Mouse (Mus musculus) MEL (cell line): ENCODE data around the gene Slc12a1. TPM values are rescaled to one million over a fixed set of nuclear protein-coding genes. Genes with fewer than 3 reads are reported as not detected.

ENCODE experiments used
- DNase-seq: peaks from one replicate; pipeline ENCODE4 v3.0.0; 2011; ENCODE audit warnings: low read depth, low spot score
- H3K27ac ChIP-seq: 2 replicates; pipeline ENCODE4 v1.5.1; 2012; ENCODE audit warnings: low read depth, mild to moderate bottlenecking, control low read depth, low read length, moderate library complexity; ENCODE audit not compliant: control insufficient read depth
- H3K27me3 ChIP-seq, 2 experiments: fragments of 150-350 bp in 1 of 2; sonication (generic) in 1 of 2; 2 replicates each; pipeline ENCODE4 v1.6.1; 2012; ENCODE audit warnings: low read length in 2 of 2, mild to moderate bottlenecking in 2 of 2, improper control_type of control experiment in 1 of 2, moderate library complexity in 1 of 2; ENCODE audit not compliant: insufficient read depth in 2 of 2, control insufficient read depth in 1 of 2
- H3K36me3 ChIP-seq, 2 experiments: 2 replicates each; pipeline ENCODE4 v1.6.1; 2012 to 2014; ENCODE audit warnings: low read length in 2 of 2, improper control_type of control experiment in 1 of 2, inconsistent platforms in 1 of 2, mild to moderate bottlenecking in 1 of 2; ENCODE audit not compliant: insufficient read depth in 2 of 2, control insufficient read depth in 1 of 2
- H3K4me1 ChIP-seq, 2 experiments: fragments of 150-350 bp in 1 of 2; sonication (generic) in 1 of 2; 2 replicates each; pipeline ENCODE4 v1.6.1; 2012; ENCODE audit warnings: low read length in 2 of 2, improper control_type of control experiment in 1 of 2, mild to moderate bottlenecking in 1 of 2; ENCODE audit not compliant: insufficient read depth in 2 of 2, control insufficient read depth in 1 of 2
- H3K4me3 ChIP-seq, 2 experiments: fragments of 150-350 bp in 1 of 2; sonication (generic) in 1 of 2; 2 replicates each; pipeline ENCODE4 v1.5.1; 2012; ENCODE audit warnings: low read depth in 2 of 2, low read length in 2 of 2, mild to moderate bottlenecking in 2 of 2, moderate library complexity in 2 of 2, control low read depth in 1 of 2, improper control_type of control experiment in 1 of 2; ENCODE audit not compliant: control insufficient read depth in 1 of 2, insufficient read depth in 1 of 2
- H3K79me2 ChIP-seq: 2 replicates; pipeline ENCODE4 v1.6.1; 2012; ENCODE audit warnings: mild to moderate bottlenecking, low read length, moderate library complexity; ENCODE audit not compliant: control insufficient read depth, poor library complexity, insufficient read depth
- H3K9ac ChIP-seq: 2 replicates; pipeline ENCODE4 v1.6.1; 2012; ENCODE audit warnings: low read depth, mild to moderate bottlenecking, control low read depth, low read length, moderate library complexity; ENCODE audit not compliant: control insufficient read depth, poor library complexity, severe bottlenecking
- H3K9me3 ChIP-seq: fragments of 150-350 bp; sonication (generic); replicated peaks from 2 replicates; pipeline ENCODE4 v1.6.1; 2012; ENCODE audit warnings: mild to moderate bottlenecking, low read length, improper control_type of control experiment, moderate library complexity; ENCODE audit not compliant: insufficient read depth
- CHD1 ChIP-seq: IDR thresholded peaks from 2 replicates; pipeline ENCODE4 v1.6.1; 2012; ENCODE audit warnings: low read depth, mild to moderate bottlenecking, inconsistent platforms, low read length, improper control_type of control experiment
- CHD2 ChIP-seq: IDR thresholded peaks from 2 replicates; pipeline ENCODE4 v1.6.1; 2011; ENCODE audit warnings: low read length, improper control_type of control experiment
- CTCF ChIP-seq, 3 experiments: IDR thresholded peaks in 2 of 3; conservative IDR thresholded peaks in 1 of 3; 2 replicates each; pipeline ENCODE4 v1.5.1; 2011 to 2012; ENCODE audit warnings: low read length in 3 of 3, low read depth in 2 of 3, mild to moderate bottlenecking in 2 of 3, improper control_type of control experiment in 1 of 3, inconsistent platforms in 1 of 3, mixed read lengths in 1 of 3, moderate library complexity in 1 of 3; ENCODE audit not compliant: control insufficient read depth in 1 of 3, insufficient read depth in 1 of 3, poor library complexity in 1 of 3, severe bottlenecking in 1 of 3
- E2F4 ChIP-seq: IDR thresholded peaks from 2 replicates; pipeline ENCODE4 v1.6.1; 2011; ENCODE audit warnings: low read depth, low read length, improper control_type of control experiment, borderline replicate concordance
- ELF1 ChIP-seq: IDR thresholded peaks from 2 replicates; pipeline ENCODE4 v1.6.1; 2014; ENCODE audit warnings: low read depth, mild to moderate bottlenecking, inconsistent platforms, low read length, improper control_type of control experiment, moderate library complexity
- EP300 ChIP-seq, 2 experiments: IDR thresholded peaks; 2 replicates each; pipeline ENCODE4 v1.6.1; 2011; ENCODE audit warnings: improper control_type of control experiment in 2 of 2, low read length in 2 of 2, low read depth in 1 of 2, mild to moderate bottlenecking in 1 of 2
- ETS1 ChIP-seq: IDR thresholded peaks from 2 replicates; pipeline ENCODE4 v1.6.1; 2012; ENCODE audit warnings: low read depth, mild to moderate bottlenecking, inconsistent platforms, low read length, improper control_type of control experiment, moderate library complexity
- HCFC1 ChIP-seq: IDR thresholded peaks from 2 replicates; pipeline ENCODE4 v1.6.1; 2012; ENCODE audit warnings: low read depth, mild to moderate bottlenecking, inconsistent platforms, low read length, improper control_type of control experiment, moderate library complexity
- JUND ChIP-seq: IDR thresholded peaks from 2 replicates; pipeline ENCODE4 v1.6.1; 2011; ENCODE audit warnings: low read depth, mild to moderate bottlenecking, improper control_type of control experiment, low read length
- KAT2A ChIP-seq: conservative IDR thresholded peaks from 2 replicates; pipeline ENCODE4 v1.6.1; 2012; ENCODE audit warnings: low read depth, low read length, improper control_type of control experiment, inconsistent platforms
- MAFK ChIP-seq: IDR thresholded peaks from 2 replicates; pipeline ENCODE4 v1.6.1; 2011; ENCODE audit warnings: low read depth, mild to moderate bottlenecking, low read length, improper control_type of control experiment, borderline replicate concordance
- MXI1 ChIP-seq: IDR thresholded peaks from 2 replicates; pipeline ENCODE4 v1.6.1; 2011; ENCODE audit warnings: mild to moderate bottlenecking, low read depth, low read length, improper control_type of control experiment
- MYB ChIP-seq: IDR thresholded peaks from 2 replicates; pipeline ENCODE4 v1.6.1; 2011; ENCODE audit warnings: mild to moderate bottlenecking, low read depth, low read length, improper control_type of control experiment
- RAD21 ChIP-seq: IDR thresholded peaks from 2 replicates; pipeline ENCODE4 v1.6.1; 2011; ENCODE audit warnings: mild to moderate bottlenecking, low read depth, low read length, improper control_type of control experiment
- RCOR1 ChIP-seq: IDR thresholded peaks from 2 replicates; pipeline ENCODE4 v1.6.1; 2012; ENCODE audit warnings: low read depth, mild to moderate bottlenecking, inconsistent platforms, low read length, improper control_type of control experiment
- SMC3 ChIP-seq: IDR thresholded peaks from 2 replicates; pipeline ENCODE4 v1.6.1; 2011; ENCODE audit warnings: low read depth, low read length, improper control_type of control experiment
- TAL1 ChIP-seq: IDR thresholded peaks from 2 replicates; pipeline ENCODE4 v1.6.1; 2012; ENCODE audit warnings: mild to moderate bottlenecking, inconsistent platforms, low read length, moderate library complexity, mixed read lengths
- TCF12 ChIP-seq: IDR thresholded peaks from 2 replicates; pipeline ENCODE4 v1.6.1; 2014; ENCODE audit warnings: low read depth, mild to moderate bottlenecking, inconsistent platforms, low read length, improper control_type of control experiment, moderate library complexity
- USF1 ChIP-seq: IDR thresholded peaks from 2 replicates; pipeline ENCODE4 v1.6.1; 2014; ENCODE audit warnings: low read depth, mild to moderate bottlenecking, inconsistent platforms, low read length, improper control_type of control experiment, moderate library complexity
- ZKSCAN1 ChIP-seq: IDR thresholded peaks from 2 replicates; pipeline ENCODE4 v1.6.1; 2012; ENCODE audit warnings: low read depth, mild to moderate bottlenecking, inconsistent platforms, low read length, improper control_type of control experiment, moderate library complexity
- polyA plus RNA-seq, 2 experiments: library from polyadenylated mRNA; stranded (reverse) in 1 of 2; unstranded in 1 of 2; fragments of >175 nt in 1 of 2; fragments of >200 nt in 1 of 2; gene quantifications; 2 replicates each; pipeline versions ENCODE4 v1.2.1 to v1.2.4; 2012; ENCODE audit warnings: low replicate concordance in 2 of 2, low read depth in 1 of 2; ENCODE audit not compliant: insufficient read length in 2 of 2, insufficient read depth in 1 of 2, missing spikeins in 1 of 2
- total RNA-seq: library from RNA; depleted of rRNA; stranded (reverse); fragments of 300-350 nt; gene quantifications from 2 replicates; pipeline ENCODE4 v1.2.3, GENCODE M21; 2012

Gene Slc12a1
- total and polyA plus RNA-seq, 3 experiments = not detected

- Histone ChIP-seq H3K9me3 (no peaks in the 10 kb centered on the region), H3K79me2 (no peaks in the 10 kb centered on the region), H3K27ac (no peak overlapping the region), H3K4me1 (no peaks in the 10 kb centered on the region), H3K27me3 (peaks cover 0 to 3% of the 10 kb centered on the region in 2 experiments; a peak in 3 of 4 replicates), H3K9ac (no peak overlapping the region), H3K36me3 (no peaks in the 10 kb centered on the region), H3K4me3 (no peak overlapping the region)
- DNase-seq = no peak
- no peak for TF ChIP-seq ZKSCAN1
- no peak for TF ChIP-seq TAL1
- no peak for TF ChIP-seq E2F4
- TF ChIP-seq ETS1 = no peak
- no peak for TF ChIP-seq EP300 (IDR thresholded peaks at IDR 0.05; ENCODE audit: low read depth in 1 of 2, low read length in 2 of 2)
- TF ChIP-seq SMC3 = no peak
- TF ChIP-seq RCOR1 = no peak
- no peak for TF ChIP-seq ELF1
- no peak for TF ChIP-seq KAT2A
- TF ChIP-seq MAFK = no peak
- TF ChIP-seq MXI1 = no peak
- TF ChIP-seq HCFC1 = no peak
- no peak for TF ChIP-seq CHD1
- TF ChIP-seq RAD21 = no peak
- TF ChIP-seq USF1 = no peak
- TF ChIP-seq CHD2 = no peak
Observed at GRCm38 (mm10) chr2:125136846-125137245, 15.5 kb upstream of the Slc12a1 start.

- no peaks in the 10 kb centered on the region for H3K79me2 ChIP-seq
- no peaks in the 10 kb centered on the region for H3K4me1 ChIP-seq
- DNase-seq = no peak
- no peak for TF ChIP-seq MYB
- no peak for TF ChIP-seq CTCF (IDR thresholded peaks at IDR 0.05 in 2 of 3, conservative IDR thresholded peaks at IDR 0.05 in 1 of 3; ENCODE audit: control insufficient read depth in 1 of 3, insufficient read depth in 1 of 3, low read depth in 2 of 3, low read length in 3 of 3, poor library complexity in 1 of 3, severe bottlenecking in 1 of 3)
- TF ChIP-seq MXI1 = no peak
- no peak for TF ChIP-seq TCF12
- TF ChIP-seq JUND = no peak
- H3K36me3 ChIP-seq = no peaks in the 10 kb centered on the region
- no peak overlapping the region for H3K27ac ChIP-seq
- H3K4me3 ChIP-seq = no peak overlapping the region
- no peak overlapping the region for H3K9ac ChIP-seq
- H3K27me3 ChIP-seq = peaks cover 0 to 3% of the 10 kb centered on the region in 2 experiments; a peak in 3 of 4 replicates
- no peaks in the 10 kb centered on the region for H3K9me3 ChIP-seq
Observed at GRCm38 (mm10) chr2:125142336-125142735, 10.0 kb upstream of the Slc12a1 start.
